Mouse (Mus musculus) ES-E14 (cell line): Measurements from ENCODE around the gene Flrt2. TPM values are rescaled to one million over a fixed set of nuclear protein-coding genes. Genes with fewer than 3 reads are reported as not detected.

Experiments used
- DNase-seq: peaks from one replicate; pipeline ENCODE4 v3.0.0-alpha.2; 2013; ENCODE audit warnings: low read depth, low spot score
- H3K27ac ChIP-seq: 2 replicates; pipeline ENCODE4 v1.5.1; 2012; ENCODE audit warnings: low read depth, mild to moderate bottlenecking, low read length, moderate library complexity, mixed read lengths; ENCODE audit not compliant: poor library complexity, insufficient read depth, severe bottlenecking
- H3K36me3 ChIP-seq: 2 replicates; pipeline ENCODE4 v1.6.1; 2012; ENCODE audit warnings: mild to moderate bottlenecking, low read length, moderate library complexity, mixed read lengths; ENCODE audit not compliant: control insufficient read depth, poor library complexity, insufficient read depth, severe bottlenecking
- H3K4me1 ChIP-seq, 2 experiments: fragments of 150-350 bp in 1 of 2; sonication (generic) in 1 of 2; 2 replicates each; pipeline ENCODE4 v1.6.1; 2012; ENCODE audit warnings: low read length in 2 of 2, mild to moderate bottlenecking in 1 of 2, mixed read lengths in 1 of 2; ENCODE audit not compliant: control insufficient read depth in 2 of 2, insufficient read depth in 2 of 2, poor library complexity in 1 of 2
- H3K4me3 ChIP-seq, 2 experiments: fragments of 150-350 bp in 1 of 2; sonication (generic) in 1 of 2; 2 replicates each; pipeline ENCODE4 v1.5.1; 2012; ENCODE audit warnings: low read length in 2 of 2, low read depth in 1 of 2, mild to moderate bottlenecking in 1 of 2, mixed read lengths in 1 of 2; ENCODE audit not compliant: insufficient read depth in 1 of 2, poor library complexity in 1 of 2, severe bottlenecking in 1 of 2
- H3K9ac ChIP-seq: 2 replicates; pipeline ENCODE4 v1.6.1; 2012; ENCODE audit warnings: low read depth, mild to moderate bottlenecking, low read length, mixed read lengths; ENCODE audit not compliant: poor library complexity, insufficient read depth, severe bottlenecking
- H3K9me3 ChIP-seq: fragments of 150-350 bp; sonication (generic); 2 replicates; pipeline ENCODE4 v1.6.1; 2012; ENCODE audit warnings: low read depth, mild to moderate bottlenecking, low read length; ENCODE audit not compliant: control insufficient read depth, insufficient read depth
- CHD2 ChIP-seq: IDR thresholded peaks from 2 replicates; pipeline ENCODE4 v1.6.1; 2014; ENCODE audit warnings: mild to moderate bottlenecking, low read depth, low read length, inconsistent platforms
- HCFC1 ChIP-seq: IDR thresholded peaks from 2 replicates; pipeline ENCODE4 v1.6.1; 2012; ENCODE audit warnings: low read length, inconsistent platforms, borderline replicate concordance; ENCODE audit not compliant: insufficient read depth
- MAFK ChIP-seq: IDR thresholded peaks from 2 replicates; pipeline ENCODE4 v1.6.1; 2014; ENCODE audit warnings: mild to moderate bottlenecking, low read depth, low read length, inconsistent platforms; ENCODE audit not compliant: insufficient read depth
- ZC3H11A ChIP-seq: IDR thresholded peaks from 2 replicates; pipeline ENCODE4 v1.6.1; 2012; ENCODE audit warnings: low read depth, mild to moderate bottlenecking, inconsistent platforms, low read length, borderline replicate concordance
- ZNF384 ChIP-seq: IDR thresholded peaks from 2 replicates; pipeline ENCODE4 v1.6.1; 2012; ENCODE audit warnings: low read depth, low read length, inconsistent platforms
- in situ Hi-C, 2 experiments: fragments of 600-800 bp; cut with MboI; formaldehyde crosslinking; loops; one replicate each; pipeline ENCODE4 v1.15.1; 2025; ENCODE audit warnings: low sequenced_read_pairs in 2 of 2, inconsistent platforms in 1 of 2; ENCODE audit not compliant: unreplicated experiment in 2 of 2
- total RNA-seq: library from RNA; depleted of rRNA; stranded (reverse); fragments of 300-350 nt; gene quantifications from 2 replicates; pipeline ENCODE4 v1.2.3, GENCODE M21; 2012

Flrt2 gene
- total RNA-seq, 1 experiment: 10.3 TPM

DNA sequence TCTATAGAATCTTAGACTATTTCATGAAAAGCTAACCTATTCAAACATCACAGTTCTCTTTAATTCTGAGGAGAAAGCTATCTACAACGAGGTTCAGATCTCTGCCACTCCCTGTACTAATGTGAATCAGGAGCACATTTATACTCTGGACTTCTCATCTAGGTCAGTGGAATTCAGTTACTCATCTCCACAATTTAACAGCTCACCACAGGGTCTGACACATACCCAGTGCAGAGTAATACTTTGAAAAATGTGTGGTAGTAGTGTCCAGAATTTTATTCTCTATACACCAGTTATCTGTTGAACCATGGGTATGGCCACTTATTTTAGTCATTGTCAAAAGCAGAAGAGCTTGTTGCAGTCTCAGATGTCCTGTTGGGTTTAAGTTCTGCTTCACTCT is 98.1 kb downstream of the Flrt2 start:
- no peak overlapping the region for H3K9ac ChIP-seq
- no peak for DNase-seq
- H3K36me3 ChIP-seq: no peaks in the 10 kb centered on the region
- no peak overlapping the region for H3K4me3 ChIP-seq
- H3K4me1 ChIP-seq: no peaks in the 10 kb centered on the region
- H3K27ac ChIP-seq: no peak overlapping the region
- in situ Hi-C loops: no loop called here
- no peaks in the 10 kb centered on the region for H3K9me3 ChIP-seq
- TF ChIP-seq HCFC1: no peak
- no peak for TF ChIP-seq MAFK

DNA sequence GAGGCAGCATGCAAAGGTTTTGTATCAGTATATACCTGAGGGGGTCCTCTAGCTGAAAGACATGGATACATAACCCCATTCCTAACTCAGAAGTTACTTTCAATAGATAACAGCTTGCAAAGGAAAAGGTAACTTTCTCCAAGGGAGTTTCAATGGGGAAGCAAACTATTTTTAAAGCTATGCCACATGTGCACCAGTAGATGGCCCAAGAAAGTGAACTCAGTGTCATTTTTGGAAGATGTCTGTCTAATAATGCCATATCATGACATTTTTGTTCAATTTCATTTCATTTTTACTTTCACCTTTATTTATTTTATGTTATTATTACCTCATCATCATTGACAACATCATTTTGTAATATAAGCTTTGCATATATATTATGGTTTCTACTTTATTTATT is 124.6 kb downstream of the Flrt2 start:
- TF ChIP-seq ZC3H11A (no peak), ZNF384 (no peak), HCFC1 (no peak), CHD2 (no peak), MAFK (no peak)
- Histone ChIP-seq H3K4me1 (no peaks in the 10 kb centered on the region), H3K36me3 (no peaks in the 10 kb centered on the region), H3K4me3 (no peak overlapping the region), H3K9ac (no peak overlapping the region), H3K27ac (no peak overlapping the region), H3K9me3 (no peaks in the 10 kb centered on the region)
- in situ Hi-C loops: no loop called here
- no peak for DNase-seq
